Mouse (Mus musculus) left cerebral cortex, adult 2 months (tissue): ENCODE measurements around the gene Hes6. TPM values are rescaled to one million over a fixed set of nuclear protein-coding genes. Genes with fewer than 3 reads are reported as not detected.

Source experiments
- DNase-seq, 2 experiments: peaks; one replicate each; pipeline ENCODE4 v3.0.0; 2021 to 2022; ENCODE audit warnings: low spot score in 2 of 2, mixed read lengths in 1 of 2; ENCODE audit errors: extremely low spot score in 1 of 2
- H3K27ac ChIP-seq: fragments of 200-600 bp; 2 replicates; pipeline ENCODE4 v1.8.1; 2022
- H3K4me3 ChIP-seq: fragments of 200-600 bp; 2 replicates; pipeline ENCODE4 v1.8.1; 2022
- CTCF ChIP-seq: fragments of 200-600 bp; IDR thresholded peaks from 2 replicates; pipeline ENCODE4 v1.8.1; 2022; ENCODE audit warnings: antibody characterized with exemption, mild to moderate bottlenecking, moderate library complexity
- intact Hi-C: fragments of 180-260 bp; cut with DNase I; formaldehyde crosslinking; loops from one replicate; pipeline ENCODE4 v1.15.1; 2025
- total RNA-seq, 2 experiments: library from RNA; stranded (reverse); gene quantifications; 2 replicates each; pipeline ENCODE4 v1.2.3; 2021

Gene Hes6
- total RNA-seq, 2 experiments from 2014 or later, result 13.4 to 14.6 TPM

- Histone ChIP-seq H3K4me3 (no peak overlapping the region), H3K27ac (no peak overlapping the region)
- intact Hi-C loops, result no loop called here
- no peak for DNase-seq
- TF ChIP-seq CTCF, result no peak
Measured at GRCm38 (mm10) chr1:91390369-91390768, 23.5 kb downstream of the Hes6 start.

GRCm38 (mm10) chr1:91381091-91381471, 32.8 kb downstream of the Hes6 start:
- TF ChIP-seq CTCF, result no peak
- DNase-seq, result no peak
- no peak overlapping the region for H3K4me3 ChIP-seq
- no peak overlapping the region for H3K27ac ChIP-seq
- intact Hi-C loops, result loop anchor here (5.0 to 10.0 kb wide), 2 partner anchors 199 to 456 kb away; no protein-coding TSS in a partner anchor

DNA sequence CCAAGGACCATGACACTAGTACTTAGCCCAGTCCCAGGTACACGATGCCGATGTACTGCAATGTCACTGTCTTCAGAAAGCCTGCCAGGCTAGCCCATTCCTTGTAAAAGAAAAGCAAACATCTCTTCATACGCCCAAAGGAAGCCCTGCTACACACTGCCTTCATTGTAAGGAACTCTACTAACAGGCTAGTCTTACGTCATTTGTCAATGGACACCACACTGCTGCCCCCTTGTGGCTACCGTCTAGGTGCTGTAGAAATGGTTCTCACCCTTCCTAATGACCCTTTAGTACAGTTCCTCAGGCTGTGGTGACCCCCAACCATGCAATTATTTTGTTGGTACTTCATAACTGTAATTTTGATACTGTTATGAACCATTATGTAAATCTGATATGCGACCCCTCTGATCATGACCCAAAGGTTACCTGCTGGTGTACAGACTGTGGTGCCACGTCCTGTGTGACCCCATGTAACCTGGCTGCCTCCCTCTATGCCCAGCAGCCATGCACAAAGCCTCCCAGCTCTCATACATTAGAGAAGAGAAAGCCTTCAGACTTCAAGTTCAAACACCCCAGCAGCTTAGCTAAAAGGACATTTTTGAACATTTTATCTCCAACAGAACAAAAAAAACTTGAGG, 33.3 kb downstream of the Hes6 start:
- DNase-seq, result peak; percentile 67 to 76

DNA sequence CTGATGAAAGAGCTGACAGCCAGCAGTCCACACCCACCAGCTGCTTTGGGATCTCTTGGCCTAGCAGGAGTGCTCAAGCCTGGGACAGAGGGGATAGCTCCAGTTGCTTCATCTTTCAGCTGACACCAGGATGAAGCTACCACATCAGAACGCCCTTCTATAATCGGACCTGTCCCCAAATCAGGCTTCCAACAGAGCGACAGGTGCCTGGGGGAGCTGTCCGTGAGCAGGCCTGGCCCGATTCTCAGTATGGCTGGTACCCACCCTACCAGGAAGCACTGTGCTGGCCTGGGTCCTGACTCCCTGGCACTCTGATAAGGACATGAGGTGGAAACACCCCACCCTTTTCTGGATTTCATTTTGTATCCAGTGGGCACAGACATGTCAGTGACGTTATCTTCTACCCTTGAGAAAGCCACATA, 40.4 kb downstream of the Hes6 start:
- Histone ChIP-seq H3K27ac (no peak overlapping the region), H3K4me3 (no peak overlapping the region)
- no peak for TF ChIP-seq CTCF
- intact Hi-C loops, result no loop called here
- no peak for DNase-seq

More for the DNA sequence above, 33.3 kb downstream of the Hes6 start:
- TF ChIP-seq CTCF, result peak; percentile 89
- intact Hi-C loops, result loop anchor here (1.0 to 10.0 kb wide), 3 partner anchors 34 to 456 kb away; no protein-coding TSS in a partner anchor
- no peak overlapping the region for H3K4me3 ChIP-seq
- no peak overlapping the region for H3K27ac ChIP-seq

DNA sequence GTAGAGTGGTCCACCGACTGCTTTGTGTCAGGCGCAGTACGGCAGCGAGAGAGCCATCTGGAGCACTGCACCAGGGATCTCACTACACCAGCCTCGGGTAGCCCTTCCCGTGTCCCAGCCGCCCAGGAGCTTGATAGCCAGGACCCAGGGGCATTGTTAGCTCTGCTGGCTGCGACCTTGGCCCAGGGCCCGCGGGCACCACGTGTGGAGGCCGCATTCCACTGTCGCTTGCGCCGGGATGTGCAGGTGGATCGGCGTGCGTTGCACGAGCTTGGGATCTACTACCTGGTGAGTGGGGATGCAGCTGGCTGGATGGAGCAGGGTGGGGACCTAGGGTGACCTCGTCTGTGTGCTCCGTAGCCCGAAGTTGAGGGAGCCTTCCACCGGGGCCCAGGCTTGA, 43.8 kb downstream of the Hes6 start:
- no peak for DNase-seq
- no peak for TF ChIP-seq CTCF
- Histone ChIP-seq H3K4me3 (no peak overlapping the region), H3K27ac (no peak overlapping the region)
- intact Hi-C loops, result no loop called here

DNA sequence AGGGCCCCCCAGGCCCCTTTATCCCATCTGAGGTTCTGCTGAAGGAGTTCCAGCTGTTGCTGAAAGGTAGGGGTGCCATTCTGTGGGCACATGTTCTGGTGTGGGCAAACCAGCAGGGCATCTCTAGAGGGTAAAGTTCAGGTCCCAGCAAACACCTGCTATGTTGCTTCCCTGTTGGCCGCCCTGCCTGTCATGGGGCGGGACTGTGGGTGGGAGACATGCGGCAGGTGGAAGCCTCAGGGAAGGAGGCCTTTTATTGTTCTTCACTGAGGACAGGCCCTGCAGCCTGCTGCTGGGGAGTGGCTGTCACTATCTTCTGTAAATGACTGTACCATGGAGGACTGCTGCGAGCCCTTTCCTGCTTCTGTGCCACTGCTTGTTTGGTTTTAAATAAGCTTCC, 44.4 kb downstream of the Hes6 start:
- H3K27ac ChIP-seq, result no peak overlapping the region
- DNase-seq, result no peak
- no peak overlapping the region for H3K4me3 ChIP-seq
- TF ChIP-seq CTCF, result no peak
- intact Hi-C loops, result no loop called here

DNA sequence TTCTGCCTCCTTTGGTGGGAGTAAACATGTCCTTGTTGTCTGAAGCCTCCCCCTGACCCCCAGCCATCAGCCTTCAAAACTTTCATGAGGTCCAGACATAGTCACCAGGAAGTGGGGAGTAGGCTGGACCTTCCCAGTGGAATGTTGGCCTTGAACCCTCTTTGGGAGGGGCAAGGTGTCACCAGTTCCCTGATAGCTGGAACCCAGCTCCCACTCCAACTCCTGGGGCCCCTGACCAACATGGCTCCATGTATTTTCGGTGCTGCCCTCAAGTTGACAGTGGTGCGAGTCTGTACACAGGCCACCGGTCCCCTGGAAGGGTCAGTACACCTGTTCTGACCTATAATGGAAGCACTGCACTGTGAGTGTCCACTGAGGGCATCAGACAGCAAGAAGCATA, 46.5 kb downstream of the Hes6 start:
- no peak for TF ChIP-seq CTCF
- DNase-seq, result no peak
- no peak overlapping the region for H3K4me3 ChIP-seq
- H3K27ac ChIP-seq, result no peak overlapping the region
- intact Hi-C loops, result no loop called here

- intact Hi-C loops, result no loop called here
- H3K4me3 ChIP-seq, result peak within 1 kb of the TSS; percentile 43
- DNase-seq, result peak; percentile 37 to 43
- H3K27ac ChIP-seq, result no peak within 1 kb of the TSS
- TF ChIP-seq CTCF, result peak; percentile 81
Measured at GRCm38 (mm10) chr1:91366215-91367108, 47.4 kb downstream of the Hes6 start, which contains the start of gene Erfe. TSS of gene Erfe (plus strand) at chr1:91366430.

DNA sequence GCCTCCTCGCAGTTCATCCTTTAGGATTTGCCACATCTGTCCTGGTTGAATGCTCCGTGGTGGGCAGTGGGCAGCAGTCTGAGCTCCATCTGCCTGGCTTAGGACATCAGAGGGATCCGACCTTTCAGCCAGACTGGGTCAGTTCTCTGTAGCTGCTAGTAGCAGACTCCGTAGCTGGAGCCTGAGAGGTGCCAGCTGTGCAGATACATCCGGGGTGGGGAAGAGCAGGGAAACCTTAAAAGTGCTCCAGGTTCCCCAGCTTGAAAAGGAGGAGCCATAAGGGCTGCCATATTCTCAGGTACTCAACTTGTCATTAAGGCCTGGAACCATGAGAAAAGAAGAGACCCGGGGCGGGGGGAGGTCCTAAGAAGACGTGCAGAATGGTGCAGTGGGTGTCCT, 48.0 kb downstream of the Hes6 start:
- Histone ChIP-seq H3K27ac (no peak overlapping the region), H3K4me3 (no peak overlapping the region; the same call in 1 of the 2 replicates)
- DNase-seq, result no peak
- intact Hi-C loops, result no loop called here
- no peak for TF ChIP-seq CTCF

GRCm38 (mm10) chr1:91364822-91365644, 48.8 kb downstream of the Hes6 start:
- no peak for DNase-seq
- Histone ChIP-seq H3K27ac (no peak overlapping the region), H3K4me3 (no peak overlapping the region)
- TF ChIP-seq CTCF, result no peak
- intact Hi-C loops, result no loop called here

DNA sequence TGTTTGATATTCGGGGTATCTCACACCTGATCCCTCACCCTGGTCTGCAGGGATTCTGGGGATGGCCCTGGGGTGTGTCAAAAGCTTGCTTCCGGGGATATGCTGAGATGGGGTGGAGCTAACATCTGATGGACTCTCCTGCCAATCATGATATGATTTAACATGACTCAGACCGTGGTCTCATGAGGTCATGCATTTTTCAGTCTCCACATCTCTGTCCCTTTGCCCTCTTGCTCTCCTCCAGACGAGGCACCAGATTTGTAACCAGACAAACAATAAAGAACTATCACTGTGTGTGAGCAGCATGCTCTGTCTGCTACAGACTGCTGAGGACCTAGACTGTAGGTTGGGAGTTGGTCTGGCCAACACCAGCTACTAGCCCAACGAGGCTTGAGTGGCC, 51.7 kb downstream of the Hes6 start:
- Histone ChIP-seq H3K4me3 (no peak overlapping the region), H3K27ac (no peak overlapping the region)
- intact Hi-C loops, result no loop called here
- TF ChIP-seq CTCF, result no peak
- DNase-seq, result no peak

Other genes with a start within 250 kb of the Hes6 start
- gene Ramp1, start 234.2 kb downstream of the Hes6 start, total RNA-seq, result 10 to 100 TPM; 52.6 to 53.0 TPM
- gene Ube2f, start 163.7 kb downstream of the Hes6 start, total RNA-seq, result 10 to 100 TPM; 54.0 to 55.3 TPM
- gene Scly, start 115.7 kb downstream of the Hes6 start, total RNA-seq, result 10 to 100 TPM; 18.3 to 20.0 TPM
- under 1 TPM; 0.25 to 0.30 TPM for gene Espnl, start 92.0 kb downstream of the Hes6 start, total RNA-seq
- under 1 TPM in 1 of 2 experiments, not detected in 1; 0.14 TPM for gene Klhl30, start 63.0 kb downstream of the Hes6 start, total RNA-seq
- under 1 TPM; 0.16 to 0.38 TPM for gene Erfe, start 47.6 kb downstream of the Hes6 start, total RNA-seq
- gene Ilkap, start 15.2 kb downstream of the Hes6 start, total RNA-seq, result 10 to 100 TPM; 59.8 to 64.8 TPM
- 10 to 100 TPM; 24.8 to 54.6 TPM for gene Per2, start 45.3 kb upstream of the Hes6 start, total RNA-seq
- gene Traf3ip1, start 80.6 kb upstream of the Hes6 start, total RNA-seq, result 10 to 100 TPM; 15.8 to 16.5 TPM
- 10 to 100 TPM; 38.1 to 40.7 TPM for gene Asb1, start 126.5 kb upstream of the Hes6 start, total RNA-seq